Mouse (Mus musculus): ENCODE data around the gene Gatd1.

Gatd1 gene

GRCm38 (mm10) chr7:141442199-141442598 is 28.3 kb upstream of the Gatd1 start:
- DNase-seq (ENCODE audit: low spot score in 2 of 2): peak in 1 of 2 experiments; percentile 6

- peak in 1 of 2 experiments; percentile 11 for DNase-seq (ENCODE audit: low spot score in 2 of 2)
Observed at GRCm38 (mm10) chr7:141441460-141441859, 27.5 kb upstream of the Gatd1 start.

- peak; percentile 58 to 60 for DNase-seq (ENCODE audit: low spot score in 2 of 2)
Observed at GRCm38 (mm10) chr7:141440613-141441012, 26.7 kb upstream of the Gatd1 start.

GRCm38 (mm10) chr7:141439811-141440210 is 25.9 kb upstream of the Gatd1 start:
- peak; percentile 7 to 16 for DNase-seq (ENCODE audit: low spot score in 2 of 2)

- DNase-seq (ENCODE audit: low spot score in 2 of 2): peak in 1 of 2 experiments; percentile 7
Observed at GRCm38 (mm10) chr7:141439140-141439679, 25.3 kb upstream of the Gatd1 start.

- DNase-seq (ENCODE audit: low spot score in 2 of 2): peak; percentile 21 to 28
Observed at GRCm38 (mm10) chr7:141438201-141438968, 24.4 kb upstream of the Gatd1 start.

GRCm38 (mm10) chr7:141437178-141438120 is 23.5 kb upstream of the Gatd1 start, which contains the start of gene Slc25a22:
TSS of gene Slc25a22 (minus strand) at chr7:141437892.
- peak; percentile 71 to 82 for DNase-seq (ENCODE audit: low spot score in 2 of 2)

GRCm38 (mm10) chr7:141436523-141436892 is 22.6 kb upstream of the Gatd1 start:
- no peak for DNase-seq (ENCODE audit: low spot score in 2 of 2)

- peak; percentile 29 to 33 for DNase-seq (ENCODE audit: low spot score in 2 of 2)
Observed at GRCm38 (mm10) chr7:141435856-141436522, 22.1 kb upstream of the Gatd1 start.

- DNase-seq (ENCODE audit: low spot score in 2 of 2): peak; percentile 14 to 43
Observed at GRCm38 (mm10) chr7:141435129-141435855, 21.4 kb upstream of the Gatd1 start.

GRCm38 (mm10) chr7:141434464-141434863 is 20.5 kb upstream of the Gatd1 start:
- no peak for DNase-seq (ENCODE audit: low spot score in 2 of 2)

GRCm38 (mm10) chr7:141433517-141434400 is 19.8 kb upstream of the Gatd1 start:
- DNase-seq (ENCODE audit: low spot score in 2 of 2): no peak

- DNase-seq (ENCODE audit: low spot score in 2 of 2): no peak
Observed at GRCm38 (mm10) chr7:141432741-141433516, 19.0 kb upstream of the Gatd1 start.

- DNase-seq (ENCODE audit: low spot score in 2 of 2): peak in 1 of 2 experiments; percentile 15
Observed at GRCm38 (mm10) chr7:141432186-141432611, 18.3 kb upstream of the Gatd1 start.

- peak in 1 of 2 experiments; percentile 15 for DNase-seq (ENCODE audit: low spot score in 2 of 2)
Observed at GRCm38 (mm10) chr7:141431434-141432185, 17.7 kb upstream of the Gatd1 start.

- DNase-seq (ENCODE audit: low spot score in 2 of 2): no peak
Observed at GRCm38 (mm10) chr7:141430585-141431240, 16.8 kb upstream of the Gatd1 start.

GRCm38 (mm10) chr7:141429840-141430584 is 16.1 kb upstream of the Gatd1 start:
- DNase-seq (ENCODE audit: low spot score in 2 of 2): peak in 1 of 2 experiments; percentile 20
